Mouse (Mus musculus): ENCODE measurements at regions not wholly inside any gene's neighbourhood (a gene's known extent, or its start where the extent isn't known, plus 50 kb on each side); places are given as distances from the start of the nearest gene placed in this dataset.

- TF ChIP-seq CTCF (IDR thresholded peaks at IDR 0.05; ENCODE audit: low read depth, low read length) (no peak), POLR2A (IDR thresholded peaks at IDR 0.05; ENCODE audit: insufficient read depth, low read length) (no peak)
These were observed 170.8 kb upstream of the Cxcr4 start for GRCm38 (mm10) chr1:128762854-128763253.

All from ES-Bruce4 (cell line).